Mouse (Mus musculus) spleen, postnatal 36 days (tissue): ENCODE data around the gene Ldha.
A peak's percentile ranks its signal among the peaks of the same experiment; 100 is the strongest.
"Not testable (repeated sequence)": the region's sequence is repeated elsewhere in the genome, so short reads cannot be mapped to it uniquely, and the experiment has no call there.

Experiments
- DNase-seq, 2 experiments: peaks; one replicate each; pipeline ENCODE4 v3.0.0; 2022; ENCODE audit warnings: low spot score in 2 of 2, mixed read lengths in 1 of 2

Ldha gene

DNA sequence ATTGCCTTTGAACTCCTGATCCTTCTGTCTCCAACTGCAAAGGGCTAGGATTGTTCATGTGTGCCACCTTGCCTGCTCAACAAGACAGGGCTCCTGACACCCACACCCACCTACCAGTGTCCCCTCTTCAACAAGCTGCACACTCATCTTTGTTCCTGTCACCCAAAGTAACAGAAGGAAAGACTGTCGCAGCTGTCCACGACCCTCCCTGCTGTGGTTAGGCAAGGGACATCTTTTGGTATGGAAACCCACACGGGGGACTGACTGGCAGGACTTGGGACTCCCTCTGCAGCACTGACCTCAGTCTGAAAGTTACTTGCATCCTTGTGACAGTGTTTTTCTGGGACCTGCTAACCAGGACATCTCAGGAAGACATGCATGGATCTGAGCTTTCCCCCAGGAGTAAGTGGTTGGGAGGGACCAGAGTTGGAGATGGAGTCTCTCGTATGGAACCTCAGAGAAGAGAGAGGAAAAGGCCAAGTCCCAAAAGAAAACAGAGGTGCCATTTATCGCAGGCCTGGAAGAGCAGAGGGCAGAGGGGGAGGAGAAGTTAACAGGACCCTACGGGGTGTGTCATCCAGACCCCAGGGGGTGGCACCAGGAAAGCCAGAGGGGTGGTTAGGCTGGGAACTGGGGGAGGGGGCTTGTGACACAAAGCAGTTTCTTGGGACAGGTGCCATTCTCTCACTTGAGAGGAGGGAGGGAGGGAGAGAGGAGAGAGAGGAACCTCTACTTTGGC lies at the start of gene Ldha:
TSS of gene Ldha (plus strand) at position 689 of the 739 bp plus-strand sequence.
- DNase-seq: no peak

- no peak for DNase-seq
These were observed 47.4 kb upstream of the Ldha start for GRCm38 (mm10) chr7:46793871-46794270.

DNA sequence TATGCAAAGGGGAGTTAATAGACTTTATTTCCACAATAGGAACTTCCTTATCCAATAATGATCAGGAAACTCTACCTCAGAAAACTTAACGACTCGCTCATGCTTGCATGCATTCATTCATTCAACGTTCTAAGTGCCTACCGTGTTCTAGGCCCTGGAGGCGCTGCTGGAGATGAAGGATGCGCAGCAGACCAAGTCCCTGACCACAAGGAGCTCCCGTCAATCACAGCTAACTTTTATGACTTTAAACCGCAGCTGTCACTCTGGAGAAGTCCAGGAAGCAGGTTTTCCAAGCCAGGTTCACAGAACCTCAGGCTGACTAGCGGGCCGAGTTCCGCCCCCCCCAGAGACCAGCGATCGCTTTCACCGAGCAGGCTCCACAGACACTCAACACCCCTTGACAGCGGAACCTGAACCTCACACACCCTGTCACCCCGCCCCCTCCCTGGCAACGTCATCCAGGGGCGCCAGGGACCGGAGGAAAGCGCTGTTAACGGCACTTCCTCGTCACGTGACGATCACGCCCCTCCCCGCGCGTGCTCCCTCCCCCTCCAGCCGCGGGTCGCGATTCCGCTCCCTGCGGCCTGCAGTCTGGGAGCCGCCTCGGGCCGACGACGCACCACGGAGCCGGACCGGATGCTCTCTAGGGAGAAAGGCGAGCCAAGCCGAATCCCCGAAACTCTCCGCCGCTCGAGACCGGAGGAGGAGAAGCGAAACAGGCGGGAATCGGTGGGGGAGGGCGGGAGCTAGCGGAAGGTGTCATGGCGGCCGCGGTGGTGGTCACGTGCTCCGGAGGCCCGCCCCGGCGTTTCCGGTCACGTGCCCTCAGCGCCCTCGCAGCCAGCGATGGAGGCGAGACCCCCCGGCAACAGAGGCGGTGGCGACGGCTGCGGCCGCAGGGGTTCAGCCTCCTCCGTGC lies 45.7 kb upstream of the Ldha start, which contains the start of the genes Hps5 and Gtf2h1:
TSS of gene Hps5 (minus strand) at position 778 of the 919 bp plus-strand sequence.
TSS of gene Gtf2h1 (plus strand) at position 817 of the 919 bp plus-strand sequence.
- peak; percentile 98 for DNase-seq

GRCm38 (mm10) chr7:46796206-46796679 lies 45.0 kb upstream of the Ldha start:
- DNase-seq: no peak

DNA sequence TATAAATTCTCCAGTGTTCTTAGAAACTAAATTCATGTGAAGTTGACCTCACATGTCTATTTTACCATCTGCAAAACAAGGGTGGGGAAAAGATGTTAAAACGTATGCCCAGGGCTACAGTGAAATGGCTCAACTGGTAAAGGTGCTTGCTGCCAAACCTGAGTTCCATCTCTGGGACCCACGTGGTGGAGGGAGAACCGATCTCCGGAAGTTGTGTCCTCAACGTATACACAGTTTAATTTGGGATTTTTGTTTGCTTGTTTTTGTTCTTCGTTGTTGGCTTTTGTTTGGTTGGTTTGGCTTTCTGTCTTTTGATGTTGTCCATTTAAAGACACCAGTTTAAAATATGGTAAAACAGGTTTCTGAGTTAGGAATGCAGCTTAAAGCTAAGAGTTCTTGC lies 44.5 kb upstream of the Ldha start:
- DNase-seq: no peak

GRCm38 (mm10) chr7:46810325-46810724 lies 30.9 kb upstream of the Ldha start:
- DNase-seq: no peak

- DNase-seq: no peak
These were observed 27.3 kb upstream of the Ldha start for GRCm38 (mm10) chr7:46814012-46814411.

- not testable (repeated sequence) for DNase-seq
These were observed 20.2 kb upstream of the Ldha start for GRCm38 (mm10) chr7:46820876-46821632.

DNA sequence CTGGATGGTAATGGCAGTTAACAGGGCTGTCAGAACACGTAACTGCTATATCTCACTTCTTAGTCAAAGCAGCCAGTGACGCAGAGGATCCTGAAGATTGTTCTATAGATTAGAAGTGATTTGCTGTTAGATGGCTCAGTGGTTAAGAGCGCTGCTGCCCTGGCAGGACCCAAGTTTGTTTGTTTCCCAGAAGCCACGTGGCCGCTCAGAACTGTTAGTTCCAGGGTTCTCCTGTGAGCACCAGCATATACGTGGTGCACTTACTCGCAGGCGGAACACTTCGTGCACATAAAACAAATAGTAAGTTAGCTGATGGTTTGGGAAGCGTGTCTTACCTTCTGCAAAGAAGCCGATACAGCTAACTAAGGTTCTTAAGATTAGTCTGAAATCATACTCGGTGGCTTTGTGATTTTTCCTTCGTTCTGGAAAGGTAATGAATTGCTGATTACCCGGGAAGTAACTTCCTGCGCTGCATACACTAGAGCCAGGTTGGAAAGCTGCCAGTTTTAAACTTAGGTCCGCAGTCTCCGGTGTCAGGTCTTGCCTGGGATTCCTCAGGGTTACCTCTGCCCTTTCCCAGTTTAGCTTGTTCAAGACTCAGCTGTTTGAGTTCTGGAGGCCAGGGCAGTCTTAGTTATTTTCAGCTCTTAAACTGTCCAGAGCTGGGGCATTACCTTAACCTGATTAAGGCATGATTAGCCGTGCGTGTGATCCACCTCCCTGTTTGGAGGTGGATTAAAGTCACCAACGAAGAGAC lies 14.1 kb upstream of the Ldha start:
- DNase-seq: no peak

DNA sequence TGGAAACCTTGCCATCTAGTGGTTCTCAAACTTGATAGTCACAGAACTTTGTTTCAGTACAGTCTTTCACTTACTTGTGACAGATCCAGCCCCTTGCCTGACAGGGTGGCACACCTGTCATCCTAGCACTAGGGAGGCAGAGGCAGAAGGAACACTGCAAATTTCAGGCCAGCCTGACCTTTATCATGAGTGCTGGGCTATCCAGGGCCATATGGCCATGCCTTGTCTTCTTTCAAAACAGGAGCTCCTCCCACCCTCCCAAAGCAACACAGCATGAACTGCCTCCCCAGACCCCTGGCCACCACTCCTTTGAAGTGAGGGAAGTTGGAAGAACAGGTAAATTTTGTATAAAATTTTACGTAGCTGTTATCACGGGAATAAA lies 13.5 kb upstream of the Ldha start:
- no peak for DNase-seq

GRCm38 (mm10) chr7:46829911-46830310 lies 11.4 kb upstream of the Ldha start:
- DNase-seq: no peak

DNA sequence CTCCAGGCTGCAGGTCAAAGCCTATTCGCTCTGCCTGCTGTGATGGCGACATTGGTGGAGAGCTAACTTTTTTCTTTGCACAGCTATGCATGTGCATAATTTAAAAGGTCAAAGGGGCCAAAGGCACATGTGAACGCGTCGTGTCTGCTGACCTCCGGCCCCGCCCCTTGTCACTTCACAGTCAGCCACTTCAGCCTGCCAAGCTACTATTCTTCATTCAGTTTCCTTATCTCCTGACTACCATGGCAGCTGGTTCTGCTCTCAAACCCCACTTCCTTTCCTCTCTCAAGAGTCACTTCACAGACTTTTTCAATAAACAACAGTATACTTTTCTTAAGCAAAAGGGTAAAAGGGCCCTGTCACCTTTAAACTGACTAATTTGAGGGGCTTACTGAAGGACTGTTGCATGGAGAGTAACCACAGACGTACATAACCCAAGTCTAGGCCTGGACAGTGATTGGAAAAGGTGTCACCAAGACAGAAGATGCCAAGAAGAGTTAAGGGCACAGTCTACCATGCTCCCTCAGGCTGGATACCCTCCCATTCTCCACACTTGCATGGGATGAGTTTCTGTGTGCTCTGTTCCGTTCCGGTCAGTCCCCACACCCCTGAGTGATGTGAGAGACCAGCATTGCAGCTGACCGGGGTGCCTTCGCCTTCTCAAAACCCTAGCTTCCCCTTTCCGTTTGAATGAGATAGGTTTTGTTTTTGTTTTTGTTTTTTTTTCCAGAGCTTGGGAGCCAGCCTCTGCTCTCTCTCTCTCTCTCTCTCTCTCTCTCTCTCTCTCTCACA lies 10.3 kb upstream of the Ldha start:
- peak; percentile 37 to 50 for DNase-seq

DNA sequence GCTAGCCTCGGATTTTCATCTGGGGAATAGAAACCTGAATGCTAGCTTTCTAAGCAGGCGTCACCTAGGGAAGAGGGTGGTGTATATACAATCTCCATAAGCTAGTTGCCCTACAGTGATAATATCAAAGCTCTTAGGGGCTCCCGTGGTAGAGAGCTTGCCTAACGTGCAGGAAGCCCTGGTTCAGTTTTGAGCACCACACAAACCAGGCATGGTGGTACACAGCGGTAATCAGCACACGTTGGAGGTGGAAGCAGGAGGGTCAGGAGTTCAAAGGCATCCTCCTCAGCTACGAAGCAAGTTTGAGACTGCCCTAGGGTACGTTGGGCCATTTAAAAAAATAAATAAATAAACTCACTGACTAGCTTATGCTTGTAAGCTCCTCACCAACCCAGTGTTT lies 9.6 kb upstream of the Ldha start:
- DNase-seq: no peak

DNA sequence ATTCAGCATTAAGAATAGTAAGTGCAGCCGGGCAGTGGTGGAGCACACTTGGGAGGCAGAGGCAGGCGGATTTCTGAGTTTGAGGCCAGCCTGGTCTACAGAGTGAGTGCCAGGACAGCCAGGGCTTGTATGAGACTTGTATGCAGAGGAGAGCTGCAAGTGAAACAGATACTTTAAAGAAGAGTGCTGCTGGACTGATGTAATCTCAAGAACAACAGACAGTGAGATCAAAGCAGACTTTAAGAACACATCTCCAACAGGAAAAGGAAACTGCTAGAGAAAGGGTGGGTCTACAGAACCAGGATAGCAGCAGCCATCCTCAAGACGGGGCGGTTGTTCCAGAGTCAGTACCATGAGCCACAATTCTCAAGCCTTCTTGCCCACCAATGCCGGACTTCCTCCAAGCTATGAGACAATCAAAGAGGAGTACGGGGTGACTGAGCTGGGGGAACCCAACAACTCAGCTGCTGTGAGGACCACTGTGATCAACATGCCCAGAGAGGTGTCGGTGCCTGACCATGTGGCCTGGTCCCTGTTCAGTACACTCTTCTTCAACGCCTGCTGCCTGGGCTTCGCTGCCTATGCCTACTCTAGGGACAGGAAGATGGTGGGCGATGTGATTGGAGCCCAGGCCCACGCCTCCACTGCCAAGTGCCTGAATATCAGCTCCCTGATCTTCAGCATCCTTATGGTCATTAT lies 9.0 kb upstream of the Ldha start:
- not testable (repeated sequence) for DNase-seq

DNA sequence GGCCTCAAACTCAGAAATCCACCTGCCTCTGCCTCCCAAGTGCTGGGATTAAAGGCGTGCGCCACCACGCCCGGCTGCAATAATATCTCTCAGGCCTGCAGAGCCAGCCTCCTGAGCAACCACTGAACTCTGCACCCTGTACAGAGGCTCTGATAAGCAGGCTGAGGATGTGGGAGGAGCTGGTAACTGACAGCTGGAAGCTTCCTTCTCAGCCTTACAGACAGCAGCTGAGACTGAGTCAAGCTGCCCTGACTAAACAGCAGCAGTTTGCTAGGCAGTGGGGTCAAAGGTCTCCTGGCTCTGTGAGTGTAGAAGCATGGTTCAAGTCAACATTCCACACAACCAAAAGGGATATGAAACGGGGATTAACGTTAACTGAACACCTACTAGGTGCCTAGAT lies 8.0 kb upstream of the Ldha start:
- peak; percentile 61 to 62 for DNase-seq

DNA sequence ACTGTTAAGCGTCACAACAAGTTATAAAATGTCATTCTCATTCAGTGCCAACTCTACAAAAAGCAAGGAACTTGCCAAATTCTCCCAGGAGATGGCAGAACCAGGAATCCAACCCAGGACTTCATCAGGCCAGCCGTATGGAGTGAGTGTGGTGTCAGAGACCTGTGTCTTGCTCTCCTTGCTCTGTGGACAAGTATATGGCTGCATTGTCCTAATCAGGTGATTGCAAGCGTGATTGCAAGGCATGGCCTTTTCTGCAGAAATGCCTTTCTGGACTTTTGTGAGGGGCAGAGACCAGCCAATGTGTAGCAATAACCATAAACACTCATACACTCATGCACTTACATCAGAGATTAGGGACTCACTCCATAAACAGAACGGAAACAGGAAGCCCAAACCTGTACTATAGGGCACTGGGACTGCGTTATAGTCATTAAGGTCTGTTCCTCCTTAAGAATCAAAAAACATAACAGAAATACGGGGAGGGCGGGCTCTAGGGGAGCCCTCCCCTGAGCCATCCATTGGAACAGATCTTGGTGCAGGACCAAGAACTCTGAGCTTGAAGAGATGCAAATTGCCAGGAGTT lies 7.5 kb upstream of the Ldha start:
- no peak for DNase-seq

DNA sequence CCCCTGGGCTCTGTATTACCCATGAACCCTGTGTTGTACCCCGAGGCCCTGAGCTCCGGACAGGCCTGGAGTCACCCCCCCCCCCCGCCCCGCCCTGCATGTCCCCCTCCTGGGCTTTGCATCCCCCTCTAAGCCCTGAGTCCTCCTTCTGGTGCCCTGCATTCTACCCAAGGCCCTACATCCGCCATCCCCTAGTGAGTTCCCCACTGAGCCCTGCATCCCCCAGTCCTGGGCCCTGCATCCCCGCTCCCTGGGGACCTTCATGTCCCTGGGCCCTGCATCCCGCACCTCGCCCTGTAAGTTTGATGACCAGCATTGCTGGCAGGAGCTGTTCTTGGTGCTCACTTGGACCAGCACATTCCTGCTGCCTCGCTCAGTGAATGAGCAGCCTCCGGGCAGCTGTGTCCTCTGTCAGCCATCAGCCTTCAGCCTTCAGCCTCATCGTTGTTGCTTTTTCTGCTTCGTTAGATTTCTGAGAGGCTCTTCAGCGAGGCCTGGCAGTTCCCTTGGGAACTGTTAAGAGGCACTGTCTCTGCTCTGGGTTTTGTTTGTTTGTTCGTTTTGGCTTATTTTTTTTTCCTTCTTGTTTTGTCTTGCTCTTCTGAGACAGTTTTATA lies 6.2 kb upstream of the Ldha start:
- DNase-seq: no peak

- DNase-seq: no peak
These were observed 4.9 kb upstream of the Ldha start for GRCm38 (mm10) chr7:46836357-46836756.

DNA sequence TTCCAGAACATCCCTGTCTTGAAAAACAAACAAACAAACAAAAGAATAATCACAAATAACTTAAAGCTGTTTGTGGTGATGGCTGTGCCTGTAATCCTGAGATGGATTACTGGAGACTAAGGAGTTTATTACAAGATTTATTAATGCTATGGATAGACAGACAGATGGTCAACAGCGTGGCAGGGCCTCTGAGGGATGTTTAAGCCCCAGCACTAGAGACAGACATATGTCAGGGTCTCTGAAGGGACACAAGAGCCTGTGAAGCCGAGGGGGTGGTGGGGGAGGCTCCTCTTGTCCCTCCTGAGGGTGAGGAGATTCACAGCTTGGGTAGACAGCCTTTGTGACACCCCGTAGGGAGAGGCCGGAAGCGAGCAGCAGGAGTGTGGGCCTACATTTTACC lies 4.2 kb upstream of the Ldha start:
- DNase-seq: no peak
